Mouse (Mus musculus): ENCODE measurements around the gene Prrx2.
A peak's percentile ranks its signal among the peaks of the same experiment; 100 is the strongest.
"Not testable (repeated sequence)": the region's sequence is repeated elsewhere in the genome, so short reads cannot be mapped to it uniquely, and the experiment has no call there.

Prrx2 gene

DNA sequence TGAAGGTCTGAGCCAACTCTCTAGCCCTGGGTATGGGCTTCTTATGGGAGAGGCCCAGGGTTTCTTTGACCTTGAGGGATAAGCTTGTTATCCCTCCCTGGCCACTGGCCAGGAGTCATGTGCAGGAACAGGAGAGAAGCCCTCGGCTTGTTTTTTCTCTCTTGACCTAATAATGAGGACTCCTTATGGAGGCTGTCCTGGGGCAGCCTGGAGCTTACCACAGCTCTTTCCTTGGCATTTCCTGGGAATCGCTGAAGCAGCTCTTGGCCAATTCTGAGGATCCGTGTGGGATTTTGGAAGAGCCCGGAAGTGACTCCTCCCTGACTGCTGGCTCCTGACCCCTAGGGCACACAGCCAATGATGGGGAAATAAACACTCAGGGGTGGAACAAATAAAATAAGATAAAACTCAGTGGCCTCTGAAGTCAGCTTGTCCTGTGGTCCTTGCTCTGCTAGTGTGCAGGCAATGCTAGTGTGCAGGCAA is 77.6 kb downstream of the Prrx2 start:
- no peak for DNase-seq (ENCODE audit: low read depth)

- DNase-seq (ENCODE audit: low read depth) = no peak
Measured at GRCm38 (mm10) chr2:30913022-30913421, 78.2 kb downstream of the Prrx2 start.

DNA sequence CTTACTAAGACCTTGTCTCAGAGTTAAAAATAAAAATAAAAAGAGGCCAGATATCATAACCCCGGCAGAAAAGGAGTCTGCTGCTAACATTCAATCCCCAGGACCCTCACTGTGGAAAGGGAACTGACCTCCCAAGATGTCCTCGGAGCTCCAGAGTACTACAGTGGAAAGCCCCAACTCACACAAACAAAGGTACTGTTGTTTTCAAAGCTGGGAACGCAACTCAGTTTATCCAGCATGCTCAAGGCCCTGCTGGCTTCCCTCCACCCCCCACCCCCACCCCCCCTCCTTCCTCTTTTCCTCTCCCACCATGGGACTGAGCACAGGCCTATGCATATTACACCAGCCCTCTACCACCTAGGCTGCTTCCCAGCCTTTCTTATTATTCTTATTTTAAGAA is 80.1 kb downstream of the Prrx2 start:
- no peak for DNase-seq (ENCODE audit: low read depth)

GRCm38 (mm10) chr2:30915376-30915775 is 80.6 kb downstream of the Prrx2 start:
- DNase-seq (ENCODE audit: low read depth) = no peak

- not testable (repeated sequence) for DNase-seq (ENCODE audit: low read depth)
Measured at GRCm38 (mm10) chr2:30915933-30916332, 81.2 kb downstream of the Prrx2 start.

- DNase-seq (ENCODE audit: low read depth) = no peak
Measured at GRCm38 (mm10) chr2:30917649-30918048, 82.9 kb downstream of the Prrx2 start.

GRCm38 (mm10) chr2:30918126-30918525 is 83.4 kb downstream of the Prrx2 start:
- no peak for DNase-seq (ENCODE audit: low read depth)

DNA sequence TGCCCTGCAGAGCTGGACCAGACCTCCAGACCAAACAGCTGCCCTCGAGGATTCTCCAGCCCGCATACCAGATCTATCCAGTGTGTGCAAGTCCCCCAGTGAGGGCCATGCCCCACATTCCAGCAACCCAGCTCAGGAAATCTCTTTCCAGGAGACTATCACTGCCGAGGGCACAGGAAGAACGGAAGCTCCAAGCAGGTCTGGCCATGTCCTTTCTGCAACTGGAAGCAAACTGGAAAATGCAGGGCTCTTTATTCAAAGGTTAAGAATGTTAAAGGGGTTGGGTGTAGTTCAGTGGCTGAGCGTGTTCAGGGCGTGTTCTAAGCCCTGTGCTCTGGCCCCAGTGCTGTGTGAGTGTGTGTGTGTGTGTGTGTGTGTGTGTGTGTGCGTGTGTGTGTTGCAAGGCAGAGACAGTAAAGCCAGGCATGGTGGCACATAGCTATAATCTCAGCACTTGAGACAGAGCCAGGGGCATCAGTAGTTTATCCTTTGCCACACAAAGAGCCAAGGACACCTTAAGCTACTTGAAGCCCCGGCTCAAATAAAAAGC is 84.1 kb downstream of the Prrx2 start:
- DNase-seq (ENCODE audit: low read depth) = no peak

DNA sequence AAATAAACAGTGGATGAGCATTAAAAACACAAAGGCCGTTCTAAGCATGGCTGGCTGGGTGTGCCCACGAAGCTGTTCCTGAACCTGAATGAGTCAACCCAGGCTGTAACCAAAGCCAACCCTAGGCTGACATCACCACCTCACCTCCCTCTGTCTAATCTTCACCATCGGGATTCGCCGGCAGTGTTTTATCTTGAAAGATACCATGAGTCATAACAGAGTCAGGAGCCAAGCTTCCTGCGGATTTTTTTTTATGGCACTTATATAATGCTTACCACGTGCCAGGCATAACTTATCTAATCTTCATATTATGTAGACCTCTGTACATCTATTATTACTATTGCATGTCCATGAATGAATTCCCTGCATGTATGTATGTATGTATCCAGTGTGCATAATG is 85.4 kb downstream of the Prrx2 start:
- no peak for DNase-seq (ENCODE audit: low read depth)

GRCm38 (mm10) chr2:30923099-30923498 is 88.3 kb downstream of the Prrx2 start:
- no peak for DNase-seq (ENCODE audit: low read depth)

GRCm38 (mm10) chr2:30925181-30925580 is 90.4 kb downstream of the Prrx2 start:
- no peak for DNase-seq (ENCODE audit: low read depth)

DNA sequence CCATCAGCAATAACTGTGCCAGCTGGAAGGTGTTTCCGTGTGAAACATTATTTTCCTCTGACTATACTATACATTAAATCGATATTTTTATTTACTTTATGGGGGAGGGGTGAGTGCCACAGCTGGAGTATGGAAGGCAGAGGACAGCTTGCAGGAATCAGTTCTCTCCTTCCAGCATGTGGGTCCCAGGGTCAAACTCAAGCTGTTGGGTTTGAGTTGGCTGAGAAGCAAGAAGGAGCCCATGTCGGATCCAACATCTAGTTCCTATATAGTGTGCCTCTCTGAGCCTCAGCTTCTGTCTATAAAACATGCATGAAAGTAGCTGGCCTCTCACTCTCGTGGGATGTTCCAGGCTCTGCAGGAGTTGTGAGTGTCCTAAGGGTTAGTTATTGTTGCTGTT is 91.6 kb downstream of the Prrx2 start:
- DNase-seq (ENCODE audit: low read depth) = no peak

- DNase-seq (ENCODE audit: low read depth) = no peak
Measured at GRCm38 (mm10) chr2:30927151-30927781, 92.5 kb downstream of the Prrx2 start.

GRCm38 (mm10) chr2:30927844-30928628 is 93.3 kb downstream of the Prrx2 start:
- peak; percentile 73 for DNase-seq (ENCODE audit: low read depth)

DNA sequence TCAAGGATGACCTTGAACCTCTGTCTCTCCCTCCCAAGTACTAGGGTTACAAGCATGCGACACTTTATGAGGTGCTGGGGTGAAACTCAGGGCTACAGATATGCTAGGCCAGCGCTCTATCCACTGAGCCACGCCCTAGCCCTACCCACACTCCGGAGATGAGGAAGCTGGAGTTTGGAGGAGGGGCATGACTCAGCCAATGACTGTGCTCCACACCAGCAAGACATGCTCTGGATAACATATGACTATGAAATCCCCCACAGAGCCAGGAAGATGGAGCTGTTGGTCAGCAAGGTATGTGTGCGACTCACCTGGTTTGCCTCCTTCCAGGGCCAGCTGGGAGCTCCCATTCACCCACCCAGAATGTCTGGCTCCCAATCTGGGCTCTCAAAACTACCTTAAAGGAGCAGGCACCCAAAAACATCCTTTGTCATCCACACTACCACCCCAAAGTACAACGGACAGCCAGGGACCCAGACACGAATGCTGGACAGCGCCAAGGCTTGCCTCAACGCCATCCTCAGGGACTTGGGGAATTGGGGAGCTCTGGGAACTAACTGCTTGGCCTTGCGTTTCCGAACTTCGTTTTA is 94.2 kb downstream of the Prrx2 start:
- peak; percentile 63 for DNase-seq (ENCODE audit: low read depth)

GRCm38 (mm10) chr2:30929483-30930045 is 94.8 kb downstream of the Prrx2 start, which contains the start of gene Ptges:
Gene Ptges, minus strand, starts transcription at chr2:30929863.
- DNase-seq (ENCODE audit: low read depth) = peak; percentile 36

DNA sequence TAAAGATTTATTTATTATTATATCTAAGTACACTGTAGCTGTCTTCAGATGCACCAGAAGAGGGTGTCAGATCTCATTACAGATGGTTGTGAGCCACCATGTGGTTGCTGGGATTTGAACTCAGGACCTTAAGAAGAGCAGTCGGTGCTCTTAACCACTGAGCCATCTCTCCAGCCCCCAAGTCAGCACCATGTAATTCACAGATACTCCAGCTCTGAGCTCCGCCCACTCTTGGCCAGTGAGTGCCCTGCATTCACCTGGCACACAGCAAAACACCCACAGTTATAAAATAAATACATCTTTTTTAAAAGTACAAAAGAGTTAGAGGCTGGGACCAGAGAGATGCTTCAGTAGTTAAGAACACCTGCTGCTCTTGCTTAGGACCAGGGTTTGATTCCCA is 96.1 kb downstream of the Prrx2 start:
- not testable (repeated sequence) for DNase-seq (ENCODE audit: low read depth)
